Mouse (Mus musculus) ES-E14 (cell line): ENCODE results near the gene Vps16. TPM values are rescaled to one million over a fixed set of nuclear protein-coding genes. Genes with fewer than 3 reads are reported as not detected.

Experiments
- DNase-seq: peaks from one replicate; pipeline ENCODE4 v3.0.0-alpha.2; 2013; ENCODE audit warnings: low read depth, low spot score
- H3K27ac ChIP-seq: 2 replicates; pipeline ENCODE4 v1.5.1; 2012; ENCODE audit warnings: low read depth, mild to moderate bottlenecking, low read length, moderate library complexity, mixed read lengths; ENCODE audit not compliant: poor library complexity, insufficient read depth, severe bottlenecking
- H3K36me3 ChIP-seq: 2 replicates; pipeline ENCODE4 v1.6.1; 2012; ENCODE audit warnings: mild to moderate bottlenecking, low read length, moderate library complexity, mixed read lengths; ENCODE audit not compliant: control insufficient read depth, poor library complexity, insufficient read depth, severe bottlenecking
- H3K4me1 ChIP-seq, 2 experiments: fragments of 150-350 bp in 1 of 2; sonication (generic) in 1 of 2; 2 replicates each; pipeline ENCODE4 v1.6.1; 2012; ENCODE audit warnings: low read length in 2 of 2, mild to moderate bottlenecking in 1 of 2, mixed read lengths in 1 of 2; ENCODE audit not compliant: control insufficient read depth in 2 of 2, insufficient read depth in 2 of 2, poor library complexity in 1 of 2
- H3K4me3 ChIP-seq, 2 experiments: fragments of 150-350 bp in 1 of 2; sonication (generic) in 1 of 2; 2 replicates each; pipeline ENCODE4 v1.5.1; 2012; ENCODE audit warnings: low read length in 2 of 2, low read depth in 1 of 2, mild to moderate bottlenecking in 1 of 2, mixed read lengths in 1 of 2; ENCODE audit not compliant: insufficient read depth in 1 of 2, poor library complexity in 1 of 2, severe bottlenecking in 1 of 2
- H3K9ac ChIP-seq: 2 replicates; pipeline ENCODE4 v1.6.1; 2012; ENCODE audit warnings: low read depth, mild to moderate bottlenecking, low read length, mixed read lengths; ENCODE audit not compliant: poor library complexity, insufficient read depth, severe bottlenecking
- H3K9me3 ChIP-seq: fragments of 150-350 bp; sonication (generic); 2 replicates; pipeline ENCODE4 v1.6.1; 2012; ENCODE audit warnings: low read depth, mild to moderate bottlenecking, low read length; ENCODE audit not compliant: control insufficient read depth, insufficient read depth
- CHD2 ChIP-seq: IDR thresholded peaks from 2 replicates; pipeline ENCODE4 v1.6.1; 2014; ENCODE audit warnings: mild to moderate bottlenecking, low read depth, low read length, inconsistent platforms
- HCFC1 ChIP-seq: IDR thresholded peaks from 2 replicates; pipeline ENCODE4 v1.6.1; 2012; ENCODE audit warnings: low read length, inconsistent platforms, borderline replicate concordance; ENCODE audit not compliant: insufficient read depth
- MAFK ChIP-seq: IDR thresholded peaks from 2 replicates; pipeline ENCODE4 v1.6.1; 2014; ENCODE audit warnings: mild to moderate bottlenecking, low read depth, low read length, inconsistent platforms; ENCODE audit not compliant: insufficient read depth
- ZC3H11A ChIP-seq: IDR thresholded peaks from 2 replicates; pipeline ENCODE4 v1.6.1; 2012; ENCODE audit warnings: low read depth, mild to moderate bottlenecking, inconsistent platforms, low read length, borderline replicate concordance
- ZNF384 ChIP-seq: IDR thresholded peaks from 2 replicates; pipeline ENCODE4 v1.6.1; 2012; ENCODE audit warnings: low read depth, low read length, inconsistent platforms
- in situ Hi-C, 2 experiments: fragments of 600-800 bp; cut with MboI; formaldehyde crosslinking; loops; one replicate each; pipeline ENCODE4 v1.15.1; 2025; ENCODE audit warnings: low sequenced_read_pairs in 2 of 2, inconsistent platforms in 1 of 2; ENCODE audit not compliant: unreplicated experiment in 2 of 2
- total RNA-seq: library from RNA; depleted of rRNA; stranded (reverse); fragments of 300-350 nt; gene quantifications from 2 replicates; pipeline ENCODE4 v1.2.3, GENCODE M21; 2012

The Vps16 gene
- total RNA-seq, 1 experiment, result 111 TPM

DNA sequence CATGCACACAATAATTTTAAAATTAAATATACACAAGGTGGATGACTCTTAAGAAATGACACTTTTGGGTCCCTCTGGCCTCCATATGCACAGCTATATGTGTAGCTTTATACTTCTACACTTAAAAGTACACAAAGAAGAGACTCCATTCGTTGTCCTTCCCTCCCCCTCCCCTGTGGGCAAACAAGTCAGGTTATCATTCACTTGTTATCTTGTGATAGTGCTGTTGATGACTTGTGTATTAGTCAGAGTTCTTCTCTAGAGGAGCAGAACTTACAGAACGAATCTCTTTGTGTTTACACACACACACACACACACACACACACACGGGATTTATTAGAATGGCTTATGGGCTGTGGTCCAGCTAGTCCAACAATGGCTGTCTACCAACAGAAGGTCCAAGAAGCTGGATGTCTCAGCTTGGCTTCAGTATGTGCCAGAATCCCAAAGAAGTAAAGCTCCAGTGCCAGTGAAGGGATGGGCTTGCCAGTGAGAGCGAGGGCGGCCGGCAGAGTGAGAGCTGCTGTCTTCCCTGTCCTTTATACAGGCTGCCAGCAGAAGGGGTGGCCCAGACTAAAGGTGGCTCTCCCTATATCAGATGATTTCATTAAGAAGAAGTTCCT, 30.7 kb downstream of the Vps16 start:
- Histone ChIP-seq H3K36me3 (no peaks in the 10 kb centered on the region; the same call in 1 of the 2 replicates), H3K4me1 (no peaks in the 10 kb centered on the region), H3K27ac (no peak overlapping the region), H3K9ac (no peak overlapping the region), H3K9me3 (no peaks in the 10 kb centered on the region), H3K4me3 (no peak overlapping the region)
- TF ChIP-seq HCFC1 (no peak), ZC3H11A (no peak), CHD2 (no peak), ZNF384 (no peak), MAFK (no peak)
- in situ Hi-C loops, result no loop called here
- DNase-seq, result no peak

DNA sequence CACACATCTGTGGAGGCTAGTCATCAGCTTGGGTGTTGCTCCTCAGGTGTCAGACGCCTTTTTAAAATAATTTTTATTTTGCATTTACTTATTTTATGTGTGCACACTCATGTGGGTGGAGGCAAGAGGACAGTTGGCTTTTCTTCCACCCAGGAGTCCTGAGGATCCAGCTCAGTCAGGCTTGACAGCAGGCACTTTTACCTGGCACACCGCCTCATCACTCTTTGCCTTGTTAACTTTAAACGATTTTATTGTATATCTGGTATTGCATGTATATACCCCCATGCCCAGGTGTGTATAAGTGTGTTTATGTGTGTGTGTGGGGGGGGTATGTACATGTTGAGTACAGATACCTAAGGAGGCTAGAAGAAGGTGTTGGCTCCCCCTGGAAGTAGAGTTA, 33.7 kb downstream of the Vps16 start:
- Histone ChIP-seq H3K9ac (no peak overlapping the region), H3K36me3 (no peaks in the 10 kb centered on the region; the same call in 1 of the 2 replicates), H3K4me1 (no peaks in the 10 kb centered on the region), H3K27ac (no peak overlapping the region), H3K9me3 (no peaks in the 10 kb centered on the region), H3K4me3 (no peak overlapping the region)
- DNase-seq, result no peak
- TF ChIP-seq ZC3H11A, result no peak
- TF ChIP-seq HCFC1, result no peak
- TF ChIP-seq CHD2, result no peak
- no peak for TF ChIP-seq MAFK
- no peak for TF ChIP-seq ZNF384
- in situ Hi-C loops, result no loop called here

DNA sequence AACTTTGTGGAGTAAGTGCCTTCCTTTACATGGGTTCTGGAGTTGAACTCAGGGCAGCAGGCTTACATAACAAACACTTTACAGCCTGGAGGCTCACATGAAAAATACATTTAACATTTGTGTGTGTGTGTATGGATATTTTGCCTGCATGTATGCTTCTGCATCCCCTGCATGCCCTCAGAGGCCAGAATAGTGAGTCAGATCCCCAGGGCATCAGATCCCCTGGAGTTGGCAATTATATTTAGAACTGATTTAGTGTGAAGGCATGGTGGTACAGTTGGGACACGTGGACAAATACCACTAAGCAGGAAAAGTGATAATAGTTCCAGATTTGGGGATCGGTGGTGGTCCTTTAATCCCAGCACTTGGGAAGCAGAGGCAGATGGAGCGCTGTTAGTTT, 35.4 kb downstream of the Vps16 start:
- no peak for TF ChIP-seq MAFK
- no peak for TF ChIP-seq CHD2
- no peak for TF ChIP-seq HCFC1
- no peak for TF ChIP-seq ZC3H11A
- no peak for TF ChIP-seq ZNF384
- Histone ChIP-seq H3K36me3 (no peaks in the 10 kb centered on the region; the same call in 1 of the 2 replicates), H3K4me3 (no peak overlapping the region), H3K4me1 (no peaks in the 10 kb centered on the region), H3K9me3 (no peaks in the 10 kb centered on the region), H3K27ac (no peak overlapping the region), H3K9ac (no peak overlapping the region)
- in situ Hi-C loops, result no loop called here
- no peak for DNase-seq

- Histone ChIP-seq H3K36me3 (no peaks in the 10 kb centered on the region; the same call in 1 of the 2 replicates), H3K9me3 (no peaks in the 10 kb centered on the region), H3K4me3 (no peak overlapping the region), H3K4me1 (no peaks in the 10 kb centered on the region), H3K9ac (no peak overlapping the region), H3K27ac (no peak overlapping the region)
- no peak for DNase-seq
- TF ChIP-seq MAFK (no peak), ZC3H11A (no peak), CHD2 (no peak), ZNF384 (no peak)
- in situ Hi-C loops, result no loop called here
These were observed 37.3 kb downstream of the Vps16 start for GRCm38 (mm10) chr2:130461287-130462071.
